Mouse (Mus musculus) ovary, postnatal 10 days (tissue): ENCODE results near the gene Nbea.

Experiments
- DNase-seq: peaks from one replicate; pipeline ENCODE4 v3.0.0; 2022; ENCODE audit warnings: low spot score

Gene Nbea

DNA sequence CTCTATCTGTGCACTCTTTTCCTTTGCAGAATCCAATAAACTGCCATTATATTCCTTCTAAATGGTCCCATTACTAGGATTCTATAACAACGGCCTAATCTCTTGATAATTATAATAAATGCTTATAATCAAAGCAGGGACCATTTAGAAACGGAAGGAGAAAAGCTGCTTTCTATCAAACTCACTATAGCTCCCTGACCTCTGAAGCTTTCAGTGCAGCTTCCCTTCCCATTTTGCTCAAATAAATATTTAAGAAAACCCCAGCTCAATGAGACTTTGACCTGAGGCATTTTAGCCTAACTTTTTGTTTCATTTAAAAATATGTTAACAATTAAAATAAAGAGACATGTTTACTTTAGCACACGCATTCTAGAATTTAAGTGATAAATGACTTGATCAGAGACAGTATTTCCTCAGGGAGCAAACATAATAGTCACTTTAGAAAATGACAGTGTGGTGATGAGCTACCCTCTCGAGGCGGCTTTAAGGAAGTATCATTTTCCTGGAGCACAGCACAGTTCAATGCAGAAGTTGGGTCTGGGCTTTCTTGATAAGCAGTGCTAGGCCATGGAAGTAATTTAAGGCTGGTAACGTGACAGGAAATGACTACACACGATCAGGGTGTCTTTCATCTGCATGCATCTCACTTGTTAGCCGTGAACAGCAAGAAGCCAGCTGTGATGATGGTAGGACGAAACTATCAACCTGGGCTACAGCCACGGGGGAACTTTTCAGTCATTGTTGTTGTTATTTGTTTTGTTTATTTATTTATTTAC lies 354.8 kb downstream of the Nbea start:
- no peak for DNase-seq

GRCm38 (mm10) chr3:55824864-55825263 lies 358.6 kb downstream of the Nbea start:
- no peak for DNase-seq

DNA sequence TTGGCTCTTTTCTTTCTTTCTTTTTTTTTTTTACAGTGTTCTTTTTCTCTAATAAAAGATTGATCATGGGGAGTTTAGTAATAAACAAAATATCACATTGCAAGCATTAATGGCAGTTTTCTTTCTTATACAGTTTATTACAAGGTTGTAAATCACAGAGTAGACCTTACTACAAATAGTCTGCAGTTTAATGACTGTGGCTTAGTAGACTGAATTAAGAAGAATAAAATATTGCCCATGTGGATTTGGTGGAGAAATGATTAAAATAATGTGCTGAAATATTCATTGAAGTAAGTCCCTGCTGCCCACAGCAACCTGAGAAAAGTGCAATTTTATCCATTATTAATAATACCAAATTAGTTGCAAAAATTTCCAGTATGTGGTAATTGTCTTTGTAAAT lies 363.9 kb downstream of the Nbea start:
- no peak for DNase-seq

- DNase-seq, result no peak
These were observed 365.4 kb downstream of the Nbea start for GRCm38 (mm10) chr3:55818082-55818481.

DNA sequence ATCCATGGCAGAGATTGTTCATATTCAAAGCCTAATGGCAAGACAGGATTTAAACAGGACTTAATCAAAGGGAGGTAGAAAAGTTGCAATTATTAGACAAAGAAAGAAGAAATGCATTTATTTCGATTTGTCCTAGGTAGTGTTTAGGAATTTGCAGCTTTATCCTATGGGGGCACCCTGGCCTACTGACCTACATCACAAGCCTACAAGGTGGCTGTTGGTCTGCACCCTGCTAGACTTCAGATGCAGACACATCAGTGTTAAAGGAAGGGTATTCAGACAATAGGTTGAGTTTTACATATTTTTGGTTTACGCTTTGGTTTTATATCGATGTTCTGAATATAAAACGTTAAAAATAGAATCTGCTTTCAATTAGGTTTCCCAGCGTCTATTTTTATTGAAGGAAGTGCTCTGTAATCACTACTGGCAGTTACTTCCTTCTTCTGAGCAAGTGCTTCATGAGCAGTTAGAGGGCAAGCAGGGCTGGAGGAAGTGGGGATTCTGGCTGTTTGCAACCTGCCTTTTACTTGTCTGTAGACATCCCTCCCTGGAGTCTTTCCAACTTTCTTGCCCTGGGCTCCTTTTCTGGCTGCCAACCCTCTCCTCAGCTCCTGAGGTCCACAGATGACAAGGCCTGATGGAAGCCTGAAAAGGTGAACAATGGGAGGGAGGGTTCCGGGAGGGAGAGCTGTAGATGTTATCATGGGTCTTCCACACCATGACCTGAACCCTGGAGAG lies 366.7 kb downstream of the Nbea start:
- DNase-seq, result no peak

DNA sequence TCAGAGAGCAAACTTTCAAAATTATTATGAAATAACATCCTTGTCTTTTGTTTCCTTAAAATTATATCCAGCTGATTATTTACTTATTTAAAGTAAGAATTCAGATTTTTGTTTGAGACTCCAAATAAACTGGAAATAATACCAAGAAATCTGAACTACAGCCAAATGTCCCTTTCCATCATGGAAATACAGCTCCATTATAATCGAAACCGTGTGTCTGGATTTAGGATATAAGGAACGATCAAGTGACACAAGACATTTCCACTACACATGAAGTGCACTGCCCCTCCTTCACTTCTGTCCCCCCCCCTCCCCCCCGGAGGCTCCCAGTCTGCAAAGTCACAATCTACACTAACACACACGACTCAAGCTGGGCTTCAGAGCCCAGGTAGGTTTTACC lies 367.4 kb downstream of the Nbea start:
- DNase-seq, result no peak

DNA sequence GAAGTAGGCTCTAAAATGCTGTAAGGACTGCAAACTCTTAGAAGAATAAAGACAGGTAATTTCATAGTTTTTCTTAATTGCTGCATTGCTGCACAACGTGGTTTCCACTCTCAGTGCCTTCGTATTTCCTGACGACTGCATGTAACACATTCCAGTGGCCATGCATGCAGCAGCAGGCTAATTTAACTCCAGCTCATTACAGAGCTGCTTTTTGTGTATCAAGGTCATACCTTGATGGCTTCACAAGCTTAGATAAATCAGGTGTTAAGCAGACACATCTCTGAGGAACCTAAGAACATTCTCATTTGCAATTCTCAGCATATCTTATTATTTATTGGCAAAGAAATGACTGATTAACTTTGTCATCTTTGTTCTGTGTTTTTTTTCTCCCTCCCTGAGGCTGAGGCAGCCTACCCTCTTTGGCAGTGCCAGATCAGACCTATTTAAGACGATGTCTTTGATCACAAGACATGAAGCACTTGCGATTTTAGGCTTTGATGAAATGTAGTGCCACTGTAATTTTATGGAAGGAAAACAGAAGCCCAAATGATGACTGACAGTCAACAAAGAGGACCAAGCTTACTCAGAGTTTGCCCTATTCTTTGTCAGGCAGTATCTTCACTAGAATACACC lies 368.4 kb downstream of the Nbea start:
- DNase-seq, result no peak

DNA sequence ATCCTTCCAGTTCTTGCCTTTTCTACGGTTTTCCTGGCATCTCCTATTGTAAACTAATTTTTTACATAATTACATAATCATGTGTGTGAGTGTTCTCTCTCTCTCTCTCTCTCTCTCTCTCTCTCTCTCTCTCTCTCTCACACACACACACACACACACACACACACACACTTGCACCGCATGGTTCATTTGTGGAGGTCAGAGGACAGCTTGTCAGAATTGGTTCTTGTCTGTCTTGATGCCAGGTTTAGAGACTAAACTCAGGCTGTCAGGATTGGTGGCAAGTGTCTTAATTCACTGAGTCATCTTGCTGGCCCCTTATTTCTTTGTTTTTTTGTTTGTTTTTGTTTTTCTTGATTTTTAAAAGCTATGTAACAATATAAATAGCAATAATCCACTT lies 388.7 kb downstream of the Nbea start:
- no peak for DNase-seq

GRCm38 (mm10) chr3:55793842-55794575 lies 389.5 kb downstream of the Nbea start:
- DNase-seq, result no peak

DNA sequence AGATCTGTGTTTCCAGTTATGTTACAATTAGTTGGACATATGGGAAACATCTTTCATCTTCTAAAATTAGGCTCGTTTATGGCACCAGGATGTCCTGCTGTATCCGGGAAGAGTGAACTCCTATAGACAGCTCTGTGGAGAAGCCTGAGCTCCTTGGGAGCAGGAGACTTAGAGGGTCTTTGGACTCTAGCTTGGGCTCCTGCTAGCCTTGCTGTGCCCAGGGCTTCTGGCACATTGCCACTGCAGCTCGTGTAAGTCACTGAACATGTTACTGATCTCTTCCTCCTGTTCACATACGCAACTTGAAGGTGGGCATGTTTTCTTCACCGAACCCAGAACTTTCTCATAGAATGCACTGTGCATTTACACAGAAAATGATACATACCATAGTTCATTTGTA lies 391.2 kb downstream of the Nbea start:
- no peak for DNase-seq

GRCm38 (mm10) chr3:55790609-55791008 lies 392.9 kb downstream of the Nbea start:
- no peak for DNase-seq

- DNase-seq, result no peak
These were observed 393.6 kb downstream of the Nbea start for GRCm38 (mm10) chr3:55789856-55790255.

GRCm38 (mm10) chr3:55788621-55789201 lies 394.8 kb downstream of the Nbea start:
- DNase-seq, result no peak

- DNase-seq, result no peak
These were observed 395.3 kb downstream of the Nbea start for GRCm38 (mm10) chr3:55788214-55788586.

- peak; percentile 58 for DNase-seq
These were observed 395.9 kb downstream of the Nbea start for GRCm38 (mm10) chr3:55787487-55788213.

DNA sequence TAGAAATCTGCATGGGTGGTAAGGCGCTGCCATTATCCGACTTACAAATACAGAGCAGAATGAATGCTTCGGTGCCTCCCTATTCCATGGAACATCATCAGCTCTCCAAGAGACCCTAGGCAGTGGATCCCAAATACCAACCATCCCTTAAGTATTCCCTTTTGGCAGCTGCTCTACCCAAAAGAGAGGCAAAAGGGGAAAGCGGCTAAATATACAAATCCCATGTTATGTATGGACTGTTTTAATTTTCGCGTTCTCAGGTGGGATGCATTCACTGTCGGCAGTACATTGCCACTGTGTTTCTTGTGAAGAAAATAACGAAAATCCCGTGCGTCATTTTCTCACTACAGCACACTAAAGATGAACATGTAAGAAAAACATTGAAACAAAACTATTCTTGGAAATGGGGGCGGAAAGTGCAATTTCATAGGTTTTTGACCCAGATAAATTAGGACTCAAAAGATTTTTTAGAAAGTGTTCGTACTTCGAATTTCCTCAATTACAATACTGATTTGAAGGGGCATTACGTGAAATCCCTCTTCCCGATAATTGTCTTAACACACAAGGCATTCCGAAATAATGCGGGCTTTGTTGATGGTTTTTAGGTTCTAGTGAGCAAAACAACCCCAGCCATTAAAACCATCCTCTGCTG lies 396.5 kb downstream of the Nbea start:
- DNase-seq, result no peak

- no peak for DNase-seq
These were observed 397.3 kb downstream of the Nbea start for GRCm38 (mm10) chr3:55785981-55786725.

- DNase-seq, result no peak
These were observed 398.1 kb downstream of the Nbea start for GRCm38 (mm10) chr3:55785266-55785980.

DNA sequence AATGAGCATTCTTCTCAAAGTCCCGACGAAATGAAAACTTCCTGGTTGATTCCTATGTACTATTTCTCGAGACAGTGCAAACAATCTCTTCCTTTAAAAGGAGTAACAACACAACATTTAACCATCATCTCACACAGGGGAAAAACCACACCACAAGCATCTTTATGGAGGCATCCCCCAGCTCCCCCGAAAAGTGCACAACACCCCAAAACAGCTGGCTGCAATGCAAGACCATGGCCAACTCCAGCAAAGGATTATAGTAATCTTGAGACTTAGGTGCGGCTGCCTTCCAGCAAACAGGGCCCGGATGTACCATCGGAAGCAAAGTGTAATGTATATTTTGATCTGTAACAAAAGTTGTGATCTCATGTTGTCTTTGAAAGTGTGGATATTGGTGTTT lies 399.4 kb downstream of the Nbea start:
- DNase-seq, result no peak
